Mouse (Mus musculus): ENCODE data around the gene Slc25a29. TPM values are rescaled to one million over a fixed set of nuclear protein-coding genes. Genes with fewer than 3 reads are reported as not detected.

Gene Slc25a29
- total and polyA plus RNA-seq, 3 experiments: 0.44 to 0.74 TPM; not detected in 1

DNA sequence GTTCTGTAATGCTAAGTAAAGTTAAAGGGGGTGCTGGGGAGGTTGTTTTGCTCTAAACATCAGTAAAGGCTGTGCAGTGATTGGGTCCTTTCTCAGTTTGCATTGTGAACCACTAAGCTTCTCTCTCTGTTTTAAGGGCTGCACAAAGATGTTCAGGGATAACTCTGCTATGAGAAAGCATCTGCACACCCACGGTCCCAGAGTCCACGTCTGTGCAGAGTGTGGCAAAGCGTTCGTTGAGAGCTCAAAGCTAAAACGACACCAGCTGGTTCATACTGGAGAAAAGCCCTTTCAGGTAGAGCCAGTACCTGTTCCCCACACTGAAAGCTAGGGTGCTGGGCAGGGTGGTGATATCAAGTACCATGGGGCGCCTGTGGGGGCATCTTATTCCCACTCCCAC, 21.2 kb downstream of the Slc25a29 start:
- H3K4me3 ChIP-seq (ENCODE audit: low read depth, low read length): no peak overlapping the region
- DNase-seq (ENCODE audit: low spot score) (no peak), ATAC-seq (ENCODE audit: extremely low read depth, insufficient number of reproducible peaks, low FRiP score, poor library complexity, severe bottlenecking) (no peak)
- no peaks in the 10 kb centered on the region for H3K9me3 ChIP-seq (replicated peaks)
- TF ChIP-seq TAL1 (conservative IDR thresholded peaks at IDR 0.05; ENCODE audit: low read depth, low read length): no peak
- no peak for TF ChIP-seq GATA1 (IDR thresholded peaks at IDR 0.05; ENCODE audit: borderline replicate concordance, low read length)
- no peak for TF ChIP-seq GATA2 (IDR thresholded peaks at IDR 0.05; ENCODE audit: borderline replicate concordance, low read depth, low read length)
- TF ChIP-seq POLR2AphosphoS5 (IDR thresholded peaks at IDR 0.05; ENCODE audit: insufficient replicate concordance, low read depth, low read length): no peak
- no peak for TF ChIP-seq CTCF (IDR thresholded peaks at IDR 0.05; ENCODE audit: low read depth, low read length)
- H3K4me1 ChIP-seq (ENCODE audit: insufficient read depth, low read depth, low read length): peaks cover 46% of the 10 kb centered on the region
- no peaks in the 10 kb centered on the region for H3K27me3 ChIP-seq (ENCODE audit: insufficient read depth, low read length)
- H3K36me3 ChIP-seq (replicated peaks): peaks cover 89% of the 10 kb centered on the region

DNA sequence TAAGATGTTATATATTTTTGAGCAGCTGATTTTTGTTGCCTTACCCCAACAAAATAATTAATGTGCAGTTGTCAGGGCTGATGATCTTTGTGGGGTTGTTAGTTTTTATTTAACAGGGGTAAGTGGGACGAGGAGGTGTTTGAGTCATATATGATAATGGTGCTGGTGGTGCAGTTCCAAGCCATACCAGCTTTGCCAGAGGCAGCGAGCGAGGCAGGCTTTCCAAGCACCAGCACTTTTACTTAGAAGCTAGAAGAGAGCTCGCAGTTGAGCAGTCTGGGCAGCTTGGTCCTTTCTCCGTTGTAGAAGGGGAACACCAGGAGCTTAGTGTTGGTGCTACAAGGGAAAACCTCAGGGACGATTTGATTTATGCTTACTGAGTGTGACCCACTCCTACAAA, 23.2 kb downstream of the Slc25a29 start:
- Histone ChIP-seq H3K4me1 (ENCODE audit: insufficient read depth, low read depth, low read length) (peaks cover 48% of the 10 kb centered on the region), H3K9me3 (replicated peaks) (no peaks in the 10 kb centered on the region), H3K36me3 (replicated peaks) (peaks cover 89% of the 10 kb centered on the region), H3K4me3 (ENCODE audit: low read depth, low read length) (no peak overlapping the region), H3K27me3 (ENCODE audit: insufficient read depth, low read length) (no peaks in the 10 kb centered on the region)
- no peak for TF ChIP-seq CTCF (IDR thresholded peaks at IDR 0.05; ENCODE audit: low read depth, low read length)
- TF ChIP-seq POLR2AphosphoS5 (IDR thresholded peaks at IDR 0.05; ENCODE audit: insufficient replicate concordance, low read depth, low read length): no peak
- no peak for TF ChIP-seq GATA1 (IDR thresholded peaks at IDR 0.05; ENCODE audit: borderline replicate concordance, low read length)
- no peak for TF ChIP-seq GATA2 (IDR thresholded peaks at IDR 0.05; ENCODE audit: borderline replicate concordance, low read depth, low read length)
- TF ChIP-seq TAL1 (conservative IDR thresholded peaks at IDR 0.05; ENCODE audit: low read depth, low read length): no peak
- DNase-seq (ENCODE audit: low spot score): no peak
- ATAC-seq (ENCODE audit: extremely low read depth, insufficient number of reproducible peaks, low FRiP score, poor library complexity, severe bottlenecking): no peak

DNA sequence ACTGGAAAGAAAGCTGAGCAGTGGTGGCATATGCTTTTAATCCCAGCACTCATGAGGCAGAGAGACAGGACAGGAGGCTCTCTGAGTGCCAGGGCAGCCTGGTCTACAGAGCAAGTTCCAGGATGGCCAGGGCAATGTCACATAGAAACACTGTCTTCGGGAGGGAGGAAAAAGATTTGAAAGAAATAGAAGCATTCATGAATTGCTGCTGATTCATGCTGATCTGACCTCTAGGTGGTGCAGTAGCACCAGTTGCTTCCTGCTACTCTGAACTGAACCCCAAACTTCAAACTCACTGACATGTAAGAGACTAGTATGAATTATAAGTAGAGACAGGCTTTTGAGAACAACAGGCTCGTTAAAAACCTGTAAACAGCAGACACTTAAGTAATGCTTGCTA, 24.6 kb downstream of the Slc25a29 start:
- H3K9me3 ChIP-seq (replicated peaks): no peaks in the 10 kb centered on the region
- H3K4me3 ChIP-seq (ENCODE audit: low read depth, low read length): no peak overlapping the region
- ATAC-seq (ENCODE audit: extremely low read depth, insufficient number of reproducible peaks, low FRiP score, poor library complexity, severe bottlenecking): peak; percentile 66
- H3K36me3 ChIP-seq (replicated peaks): peaks cover 91% of the 10 kb centered on the region
- peak; percentile 35; the same call in 1 of the 2 replicates for TF ChIP-seq CTCF (IDR thresholded peaks at IDR 0.05; ENCODE audit: low read depth, low read length)
- no peak for TF ChIP-seq POLR2AphosphoS5 (IDR thresholded peaks at IDR 0.05; ENCODE audit: insufficient replicate concordance, low read depth, low read length)
- DNase-seq (ENCODE audit: low spot score): peak; percentile 43
- H3K4me1 ChIP-seq (ENCODE audit: insufficient read depth, low read depth, low read length): peaks cover 52% of the 10 kb centered on the region
- H3K27me3 ChIP-seq (ENCODE audit: insufficient read depth, low read length): no peaks in the 10 kb centered on the region

DNA sequence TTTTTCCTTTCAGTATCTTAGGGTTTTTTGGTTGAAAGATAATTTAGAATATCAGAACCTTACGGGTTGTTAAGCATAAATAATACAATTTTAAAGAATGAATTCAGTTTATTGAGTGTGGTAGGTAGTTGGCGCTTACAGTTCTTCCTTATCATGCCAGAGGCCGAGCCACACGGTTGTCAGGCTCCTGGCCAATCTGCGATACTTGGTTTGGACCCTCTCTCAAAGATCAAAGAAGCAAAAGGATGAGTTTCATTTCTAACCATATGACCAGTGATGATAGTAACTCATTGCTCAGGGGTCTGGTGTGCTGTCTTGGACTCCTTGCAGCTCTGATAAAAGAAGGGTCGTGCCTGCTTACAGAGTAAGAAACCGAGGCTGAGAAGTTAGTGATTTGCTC, 25.4 kb downstream of the Slc25a29 start:
- H3K27me3 ChIP-seq (ENCODE audit: insufficient read depth, low read length): no peaks in the 10 kb centered on the region
- H3K4me3 ChIP-seq (ENCODE audit: low read depth, low read length): no peak overlapping the region
- no peak for DNase-seq (ENCODE audit: low spot score)
- TF ChIP-seq CTCF (IDR thresholded peaks at IDR 0.05; ENCODE audit: low read depth, low read length) (no peak), GATA2 (IDR thresholded peaks at IDR 0.05; ENCODE audit: borderline replicate concordance, low read depth, low read length) (no peak), POLR2AphosphoS5 (IDR thresholded peaks at IDR 0.05; ENCODE audit: insufficient replicate concordance, low read depth, low read length) (no peak), GATA1 (IDR thresholded peaks at IDR 0.05; ENCODE audit: borderline replicate concordance, low read length) (no peak), TAL1 (conservative IDR thresholded peaks at IDR 0.05; ENCODE audit: low read depth, low read length) (no peak)
- peaks cover 59% of the 10 kb centered on the region for H3K4me1 ChIP-seq (ENCODE audit: insufficient read depth, low read depth, low read length)
- peaks cover 96% of the 10 kb centered on the region for H3K36me3 ChIP-seq (replicated peaks)
- no peak for ATAC-seq (ENCODE audit: extremely low read depth, insufficient number of reproducible peaks, low FRiP score, poor library complexity, severe bottlenecking)
- H3K9me3 ChIP-seq (replicated peaks): no peaks in the 10 kb centered on the region

DNA sequence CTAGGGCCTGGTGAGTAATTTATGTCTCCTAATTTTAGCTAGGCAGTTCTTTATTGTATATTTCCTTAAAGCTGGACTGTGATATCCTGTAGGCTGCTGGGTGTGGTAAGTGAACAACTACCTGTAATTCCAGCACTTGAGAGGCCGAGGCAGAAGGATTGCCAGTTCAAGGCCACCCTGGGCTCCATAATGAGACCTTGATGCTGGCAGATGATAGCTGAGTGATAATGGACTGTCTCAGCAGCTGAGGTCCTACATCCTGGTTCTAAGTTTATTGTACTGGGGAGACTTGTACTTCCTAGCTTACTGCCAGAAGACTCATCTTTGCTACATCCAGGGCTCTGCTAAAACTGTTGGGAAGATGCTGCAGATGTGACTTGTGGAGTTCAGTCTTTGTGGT, 25.9 kb downstream of the Slc25a29 start:
- TF ChIP-seq TAL1 (conservative IDR thresholded peaks at IDR 0.05; ENCODE audit: low read depth, low read length): no peak
- TF ChIP-seq GATA1 (IDR thresholded peaks at IDR 0.05; ENCODE audit: borderline replicate concordance, low read length): no peak
- TF ChIP-seq POLR2AphosphoS5 (IDR thresholded peaks at IDR 0.05; ENCODE audit: insufficient replicate concordance, low read depth, low read length): no peak
- TF ChIP-seq GATA2 (IDR thresholded peaks at IDR 0.05; ENCODE audit: borderline replicate concordance, low read depth, low read length): no peak
- no peak for TF ChIP-seq CTCF (IDR thresholded peaks at IDR 0.05; ENCODE audit: low read depth, low read length)
- H3K9me3 ChIP-seq (replicated peaks): no peaks in the 10 kb centered on the region
- no peak overlapping the region for H3K4me3 ChIP-seq (ENCODE audit: low read depth, low read length)
- peaks cover 63% of the 10 kb centered on the region for H3K4me1 ChIP-seq (ENCODE audit: insufficient read depth, low read depth, low read length)
- DNase-seq (ENCODE audit: low spot score) (no peak), ATAC-seq (ENCODE audit: extremely low read depth, insufficient number of reproducible peaks, low FRiP score, poor library complexity, severe bottlenecking) (no peak)
- peaks cover 94% of the 10 kb centered on the region for H3K36me3 ChIP-seq (replicated peaks)
- no peaks in the 10 kb centered on the region for H3K27me3 ChIP-seq (ENCODE audit: insufficient read depth, low read length)

DNA sequence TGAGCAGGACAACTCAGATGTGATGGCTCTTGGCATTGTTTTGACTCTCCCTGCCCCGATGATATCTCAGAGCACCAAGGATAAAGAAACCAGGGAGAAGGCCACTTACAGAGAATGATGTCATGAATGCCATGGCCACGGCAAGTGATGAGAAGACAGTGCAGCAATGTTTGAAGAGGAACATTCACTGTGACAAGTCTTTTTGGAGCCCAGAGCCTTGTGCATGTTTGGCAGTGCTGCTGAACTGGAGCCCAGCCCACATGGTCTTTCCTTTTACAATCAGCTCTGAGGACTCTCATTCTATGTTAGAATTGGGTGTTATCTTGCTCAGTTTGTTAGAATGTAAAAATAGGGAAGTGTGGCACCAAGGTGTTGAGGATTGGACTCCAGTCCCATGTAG, 27.2 kb downstream of the Slc25a29 start:
- DNase-seq (ENCODE audit: low spot score) (no peak), ATAC-seq (ENCODE audit: extremely low read depth, insufficient number of reproducible peaks, low FRiP score, poor library complexity, severe bottlenecking) (no peak)
- no peak for TF ChIP-seq TAL1 (conservative IDR thresholded peaks at IDR 0.05; ENCODE audit: low read depth, low read length)
- Histone ChIP-seq H3K4me3 (ENCODE audit: low read depth, low read length) (no peak overlapping the region), H3K27me3 (ENCODE audit: insufficient read depth, low read length) (no peaks in the 10 kb centered on the region), H3K4me1 (ENCODE audit: insufficient read depth, low read depth, low read length) (peaks cover 67% of the 10 kb centered on the region), H3K36me3 (replicated peaks) (peaks cover 91% of the 10 kb centered on the region), H3K9me3 (replicated peaks) (no peaks in the 10 kb centered on the region)

DNA sequence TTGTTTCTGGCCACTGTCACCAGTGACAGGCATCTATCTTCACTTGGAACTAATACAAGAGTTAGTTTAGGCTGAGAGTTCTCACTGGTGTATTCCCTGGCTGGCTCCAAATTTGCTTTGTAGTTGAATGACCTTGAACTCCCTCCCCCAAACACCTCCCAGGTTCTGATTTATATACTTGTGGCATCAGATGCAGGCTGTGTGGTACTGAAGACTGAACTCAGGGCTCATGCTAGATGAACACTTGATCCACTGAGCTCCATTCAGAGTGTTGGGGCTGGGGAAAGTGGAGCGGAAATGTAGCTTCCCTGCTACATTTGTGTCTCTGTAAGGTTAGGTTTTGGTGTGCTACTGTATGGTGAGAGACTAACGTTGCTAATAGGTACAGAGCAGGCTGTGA, 31.3 kb downstream of the Slc25a29 start:
- peaks cover 90% of the 10 kb centered on the region for H3K36me3 ChIP-seq (replicated peaks)
- no peak overlapping the region for H3K4me3 ChIP-seq (ENCODE audit: low read depth, low read length)
- peaks cover 80% of the 10 kb centered on the region for H3K4me1 ChIP-seq (ENCODE audit: insufficient read depth, low read depth, low read length)
- no peak for ATAC-seq (ENCODE audit: extremely low read depth, insufficient number of reproducible peaks, low FRiP score, poor library complexity, severe bottlenecking)
- DNase-seq (ENCODE audit: low spot score): no peak
- TF ChIP-seq GATA1 (IDR thresholded peaks at IDR 0.05; ENCODE audit: borderline replicate concordance, low read length) (no peak), TAL1 (conservative IDR thresholded peaks at IDR 0.05; ENCODE audit: low read depth, low read length) (no peak), GATA2 (IDR thresholded peaks at IDR 0.05; ENCODE audit: borderline replicate concordance, low read depth, low read length) (no peak), CTCF (IDR thresholded peaks at IDR 0.05; ENCODE audit: low read depth, low read length) (no peak), POLR2AphosphoS5 (IDR thresholded peaks at IDR 0.05; ENCODE audit: insufficient replicate concordance, low read depth, low read length) (no peak)
- H3K9me3 ChIP-seq (replicated peaks): no peaks in the 10 kb centered on the region
- H3K27me3 ChIP-seq (ENCODE audit: insufficient read depth, low read length): no peaks in the 10 kb centered on the region

Measured in G1E (cell line).